Mouse (Mus musculus): Measurements from ENCODE around the gene Dmtf1. TPM values are rescaled to one million over a fixed set of nuclear protein-coding genes. Genes with fewer than 3 reads are reported as not detected.

The Dmtf1 gene
- polyA plus RNA-seq, 1 experiment, result 49.0 TPM

Other genes starting within 250 kb of the Dmtf1 start
- 39.8 and 44.8 TPM in 2 replicates for gene Crot, start 164.5 kb downstream of the Dmtf1 start, polyA plus RNA-seq (2012; rRNA removed)
- 24.8 and 28.8 TPM in 2 replicates for gene Tmem243, start 61.1 kb downstream of the Dmtf1 start, polyA plus RNA-seq (2012; rRNA removed)
- 3.8 and 5.3 TPM in 2 replicates for gene 9330182L06Rik, start 104.3 kb upstream of the Dmtf1 start, polyA plus RNA-seq (2012; rRNA removed)